Mouse (Mus musculus): ENCODE measurements around the gene Rnf128.

The Rnf128 gene

GRCm38 (mm10) chrX:139622071-139622470, 59.0 kb downstream of the Rnf128 start:
- no peak for DNase-seq (ENCODE audit: low spot score)

- no peak for DNase-seq (ENCODE audit: low spot score)
Observed at GRCm38 (mm10) chrX:139634758-139635157, 71.6 kb downstream of the Rnf128 start.

DNA sequence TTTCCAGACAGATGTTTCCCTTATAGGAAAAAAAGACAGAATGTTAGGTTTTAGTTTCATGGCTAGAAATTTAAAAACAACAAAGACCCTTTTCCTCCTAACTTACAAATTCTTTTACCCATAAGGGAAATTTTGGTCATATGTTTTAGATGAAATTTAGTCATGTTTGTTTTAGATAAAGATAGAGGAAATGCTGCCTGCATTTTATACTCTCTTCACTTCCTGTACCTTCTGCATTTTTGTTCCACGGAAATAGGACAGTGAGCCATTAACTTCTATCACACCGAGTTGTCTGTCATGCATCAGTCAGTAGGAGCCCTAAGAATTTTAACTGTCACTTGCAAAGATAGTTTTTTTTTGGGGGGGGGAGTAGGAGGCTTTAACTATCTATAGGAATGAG, 76.6 kb downstream of the Rnf128 start:
- no peak for DNase-seq (ENCODE audit: low spot score)

DNA sequence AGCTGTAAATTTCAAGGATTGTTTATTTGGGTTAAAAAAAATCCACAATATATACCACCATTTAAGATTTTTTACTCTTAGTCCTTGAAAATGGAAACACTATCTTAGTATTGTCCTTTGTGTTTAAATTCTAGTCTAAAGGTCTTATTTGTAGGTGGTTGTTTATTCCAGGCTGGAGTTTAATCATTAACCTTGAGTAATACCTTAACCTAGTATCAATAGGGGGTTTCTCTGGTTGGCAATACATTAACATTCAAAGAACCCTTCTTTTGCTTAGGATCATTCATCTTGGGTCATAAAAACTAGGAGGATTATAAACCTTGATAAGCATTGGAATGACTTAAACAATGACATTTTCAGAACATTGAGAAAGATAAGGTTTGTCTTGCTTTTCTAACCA, 77.3 kb downstream of the Rnf128 start:
- DNase-seq (ENCODE audit: low spot score): no peak

GRCm38 (mm10) chrX:139652226-139652625, 89.1 kb downstream of the Rnf128 start:
- no peak for DNase-seq (ENCODE audit: low spot score)

- no peak for DNase-seq (ENCODE audit: low spot score)
Observed at GRCm38 (mm10) chrX:139653292-139653691, 90.2 kb downstream of the Rnf128 start.

- no peak for DNase-seq (ENCODE audit: low spot score)
Observed at GRCm38 (mm10) chrX:139654350-139655063, 91.4 kb downstream of the Rnf128 start.

DNA sequence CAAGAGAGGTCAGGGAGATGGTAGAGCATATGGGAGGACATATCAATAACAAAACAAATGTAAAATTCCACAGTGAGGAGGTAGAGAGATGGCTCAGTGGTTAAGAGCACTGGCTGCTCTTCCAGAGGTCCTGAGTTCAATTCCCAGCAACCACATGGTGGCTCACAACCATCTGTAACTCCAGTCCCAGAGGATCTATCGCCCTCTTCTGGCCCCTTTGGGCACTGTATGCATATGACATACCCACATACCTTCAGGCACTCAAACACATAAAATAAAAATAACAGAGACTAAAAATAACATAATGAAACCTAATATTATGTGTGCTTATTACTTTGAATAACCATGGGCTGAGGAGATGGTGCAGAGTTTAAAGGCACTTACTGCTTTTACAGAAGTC, 99.0 kb downstream of the Rnf128 start:
- no peak for DNase-seq (ENCODE audit: low spot score)

DNA sequence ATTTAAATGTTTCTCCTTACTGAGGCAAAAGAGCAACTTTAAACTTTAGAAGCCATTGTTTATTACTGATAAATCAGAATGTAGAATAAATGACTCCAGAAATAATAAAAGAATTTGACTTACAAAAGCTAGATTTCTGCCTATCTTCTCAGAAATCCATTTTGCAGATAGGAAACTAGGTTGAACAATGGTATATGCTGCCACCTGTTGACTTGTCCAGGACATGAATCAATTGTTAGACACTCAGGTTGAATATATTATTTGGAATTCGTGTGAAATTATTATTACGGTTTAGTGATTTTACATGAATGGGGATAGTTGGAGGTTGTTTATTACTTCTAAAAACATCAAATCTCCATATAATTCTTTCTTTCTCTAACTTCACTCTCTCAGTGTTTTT, 102.7 kb downstream of the Rnf128 start:
- no peak for DNase-seq (ENCODE audit: low spot score)

- DNase-seq (ENCODE audit: low spot score): no peak
Observed at GRCm38 (mm10) chrX:139684410-139684774, 121.3 kb downstream of the Rnf128 start.

DNA sequence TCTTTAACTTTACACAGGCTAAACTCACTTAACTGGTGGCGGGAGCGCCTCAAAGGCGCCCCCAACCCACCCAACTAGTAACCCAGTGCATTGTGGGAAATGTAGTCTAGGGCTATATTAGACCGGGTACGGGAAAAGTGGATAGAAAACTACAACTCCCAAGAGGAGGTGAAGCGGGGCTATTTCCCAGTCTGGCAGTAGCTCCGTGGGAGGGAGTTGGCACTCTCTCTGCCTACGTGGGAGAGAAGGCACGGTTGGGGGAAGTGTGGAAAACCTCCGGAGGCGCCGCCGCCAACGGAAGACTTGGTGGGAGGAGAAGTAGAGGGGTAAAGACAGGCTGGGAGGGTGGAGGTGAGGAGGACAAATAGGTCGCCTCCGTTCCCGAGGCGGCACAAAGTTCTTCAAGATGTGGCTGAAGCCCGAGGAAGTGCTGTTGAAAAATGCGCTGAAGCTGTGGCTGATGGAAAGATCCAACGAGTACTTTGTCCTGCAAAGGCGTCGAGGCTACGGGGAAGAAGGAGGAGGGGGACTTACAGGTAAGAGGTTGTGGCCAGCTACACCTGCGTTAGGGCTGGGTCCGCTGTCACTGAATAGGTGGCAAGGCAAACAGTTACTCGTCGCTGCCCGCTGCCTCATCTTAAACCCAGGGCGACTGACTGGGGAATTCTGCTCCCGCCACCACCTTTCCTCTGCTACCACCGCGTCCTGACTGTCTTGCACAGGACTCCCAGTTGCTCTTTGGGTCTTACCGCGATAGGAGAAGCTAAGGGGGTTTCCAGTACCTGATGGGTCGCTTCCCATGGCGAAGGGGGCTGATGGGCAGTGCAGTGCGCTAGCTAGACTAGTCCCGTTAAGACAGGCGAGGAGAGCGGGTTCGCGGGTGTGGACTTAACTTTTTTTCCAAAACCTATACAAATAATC, 121.9 kb downstream of the Rnf128 start, which contains the start of gene Tbc1d8b:
TSS of gene Tbc1d8b (plus strand) at position 222 of the 921 bp plus-strand sequence.
- peak; percentile 46 for DNase-seq (ENCODE audit: low spot score)

DNA sequence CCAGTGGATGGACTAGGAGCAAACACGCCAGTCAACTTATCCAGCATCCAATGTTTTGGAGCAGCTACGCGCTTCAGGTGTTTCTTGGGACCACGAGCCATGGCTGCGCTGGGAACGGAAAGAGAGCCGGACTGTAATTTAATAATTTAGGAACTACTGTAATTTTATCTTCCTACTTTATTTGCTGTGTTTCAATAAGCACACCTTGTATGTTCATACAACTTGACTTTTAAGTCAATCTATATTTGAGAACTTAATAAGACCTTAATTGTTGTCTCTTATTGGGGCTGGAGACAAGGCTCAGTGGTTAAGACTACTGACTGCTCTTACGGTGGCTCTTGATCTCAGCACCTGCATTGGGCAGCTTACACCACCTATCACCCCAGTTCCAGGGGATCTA, 151.3 kb downstream of the Rnf128 start, which contains the start of gene Gm15013:
TSS of gene Gm15013 (minus strand) at position 101 of the 400 bp plus-strand sequence.
- DNase-seq (ENCODE audit: low spot score): no peak

DNA sequence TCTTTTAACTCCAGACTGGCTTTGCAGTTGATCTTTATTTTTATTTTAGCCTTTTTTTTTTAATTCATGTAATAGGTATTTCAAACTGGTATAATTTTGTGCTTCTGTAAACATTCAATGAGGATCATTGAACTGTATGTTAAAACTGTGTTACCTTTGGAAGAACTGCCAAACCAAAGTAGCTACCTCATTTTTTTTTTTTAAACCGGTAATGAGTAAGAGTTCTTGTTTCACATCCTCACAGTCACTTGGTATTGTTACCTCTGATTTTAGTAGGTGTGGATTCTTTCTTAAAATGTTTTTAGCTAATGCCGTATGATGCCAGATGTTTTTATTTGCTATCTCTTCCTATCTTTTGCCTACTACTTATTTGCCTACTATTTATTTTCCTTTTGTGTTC, 159.2 kb downstream of the Rnf128 start:
- DNase-seq (ENCODE audit: low spot score): no peak

All from urinary bladder, postnatal 25 days (tissue).